Mouse (Mus musculus): Measurements from ENCODE around the gene Itgbl1.

DNA sequence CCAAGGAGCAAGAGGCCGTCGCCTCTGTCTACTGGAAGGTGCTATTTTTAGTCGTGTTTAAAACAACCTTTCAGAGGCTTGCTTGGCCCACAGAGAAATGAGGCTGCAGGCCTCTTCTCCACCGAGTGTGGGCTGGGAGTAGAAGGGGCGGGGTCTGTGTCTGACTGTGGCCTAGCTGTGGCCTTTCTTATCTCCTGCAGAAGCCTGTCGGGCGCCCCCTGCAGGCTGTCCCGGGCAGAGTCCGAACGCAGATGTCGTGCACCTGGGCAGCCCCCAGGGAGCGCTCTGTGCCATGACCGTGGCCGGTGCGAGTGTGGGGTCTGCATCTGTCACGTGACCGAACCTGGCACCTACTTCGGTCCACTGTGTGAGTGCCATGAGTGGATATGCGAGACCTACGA is 1.3 kb downstream of the Itgbl1 start:
- TF ChIP-seq GATA1 (IDR thresholded peaks at IDR 0.05; ENCODE audit: borderline replicate concordance, low read length): no peak
- TF ChIP-seq FLI1 (IDR thresholded peaks at IDR 0.05; ENCODE audit: low read length): no peak
